Mouse (Mus musculus) ES-Bruce4 (cell line): Measurements from ENCODE around the gene Hrk.

Experiments used
- CTCF ChIP-seq: IDR thresholded peaks from one replicate; pipeline ENCODE4 v1.8.1; 2011; ENCODE audit warnings: low read depth, low read length
- EP300 ChIP-seq: IDR thresholded peaks from 2 replicates; pipeline ENCODE4 v1.6.1; 2011; ENCODE audit warnings: low read depth, low read length; ENCODE audit not compliant: insufficient read depth
- POLR2A ChIP-seq: IDR thresholded peaks from one replicate; pipeline ENCODE4 v1.8.1; 2011; ENCODE audit warnings: low read length; ENCODE audit not compliant: insufficient read depth

- TF ChIP-seq CTCF (no peak), POLR2A (no peak), EP300 (no peak)
Measured at GRCm38 (mm10) chr5:118167561-118167995, 3.1 kb downstream of the Hrk start.
